Mouse (Mus musculus) spleen, adult 2 months (tissue): ENCODE results near the gene Wdr92.

Experiments
- CTCF ChIP-seq: fragments of 200-500 bp; IDR thresholded peaks from 2 replicates; pipeline ENCODE4 v1.5.1; 2011; ENCODE audit warnings: mild to moderate bottlenecking, inconsistent platforms; ENCODE audit not compliant: insufficient read depth, insufficient read length, insufficient replicate concordance; ENCODE audit errors: extremely low read depth
- POLR2A ChIP-seq: fragments of 200-500 bp; IDR thresholded peaks from 2 replicates; pipeline ENCODE4 v1.6.1; 2011; ENCODE audit warnings: low read depth, low read length, inconsistent platforms

GRCm38 (mm10) chr11:17279959-17280358, 98.1 kb downstream of the Wdr92 start:
- TF ChIP-seq CTCF (peak; percentile 68; the same call in 1 of the 2 replicates), POLR2A (no peak)
